Mouse (Mus musculus): ENCODE results near the gene Natd1. TPM values are rescaled to one million over a fixed set of nuclear protein-coding genes. Genes with fewer than 3 reads are reported as not detected.

The Natd1 gene
- total RNA-seq, 2 experiments from 2014 or later, result 13.3 to 16.8 TPM

Other genes starting within 250 kb of the Natd1 start
- gene Llgl1, start 215.0 kb downstream of the Natd1 start, total RNA-seq (2021), result 10 to 100 TPM; 42.5 to 47.3 TPM
- gene Flii, start 187.5 kb downstream of the Natd1 start, total RNA-seq (2021), result 10 to 100 TPM; 54.7 to 57.8 TPM
- gene Mief2, start 186.4 kb downstream of the Natd1 start, total RNA-seq (2021), result 10 to 100 TPM; 25.4 to 27.7 TPM
- 1 to 10 TPM; 5.8 to 6.1 TPM for gene Top3a, start 137.4 kb downstream of the Natd1 start, total RNA-seq (2021)
- gene Smcr8, start 137.2 kb downstream of the Natd1 start, total RNA-seq (2021), result 10 to 100 TPM; 22.1 to 23.6 TPM
- gene Shmt1, start 103.0 kb downstream of the Natd1 start, total RNA-seq (2021), result 1 to 10 TPM; 3.9 to 7.1 TPM
- gene Dhrs7b, start 84.1 kb downstream of the Natd1 start, total RNA-seq (2021), result 10 to 100 TPM; 26.1 to 27.4 TPM
- gene Tmem11, start 35.5 kb downstream of the Natd1 start, total RNA-seq (2021), result 10 to 100 TPM; 22.9 to 25.5 TPM
- 10 to 100 TPM; 15.9 to 16.6 TPM for gene Map2k3, start 17.3 kb upstream of the Natd1 start, total RNA-seq (2021)
- gene Kcnj12, start 107.8 kb upstream of the Natd1 start, total RNA-seq (2021), result 1 to 10 TPM; 7.4 to 8.2 TPM
- gene Tnfrsf13b, start 212.0 kb upstream of the Natd1 start, total RNA-seq (2021), result 1 to 10 TPM; 1.4 to 2.5 TPM

Data from layer of hippocampus, postnatal 10 days (tissue).